Mouse (Mus musculus) thymus, adult 18-20 months (tissue): ENCODE results near the gene Zbtb3.

Experiments used
- DNase-seq, 2 experiments: peaks; one replicate each; pipeline ENCODE4 v3.0.0; 2022; ENCODE audit warnings: mixed read lengths in 2 of 2

The Zbtb3 gene

GRCm38 (mm10) chr19:8841012-8841411 is 38.7 kb downstream of the Zbtb3 start:
- DNase-seq, result no peak

- no peak for DNase-seq
Measured at GRCm38 (mm10) chr19:8842961-8843360, 40.6 kb downstream of the Zbtb3 start.

GRCm38 (mm10) chr19:8844371-8845129 is 42.2 kb downstream of the Zbtb3 start:
- peak; percentile 18 to 45 for DNase-seq

GRCm38 (mm10) chr19:8848356-8848755 is 46.0 kb downstream of the Zbtb3 start:
- DNase-seq, result no peak

- no peak for DNase-seq
Measured at GRCm38 (mm10) chr19:8850402-8850901, 48.1 kb downstream of the Zbtb3 start, which contains the start of gene Lrrn4cl. Gene Lrrn4cl, plus strand, starts transcription at chr19:8850768.

GRCm38 (mm10) chr19:8851639-8852038 is 49.3 kb downstream of the Zbtb3 start:
- no peak for DNase-seq

GRCm38 (mm10) chr19:8852236-8852928 is 50.0 kb downstream of the Zbtb3 start:
- no peak for DNase-seq

- no peak for DNase-seq
Measured at GRCm38 (mm10) chr19:8853117-8853516, 50.8 kb downstream of the Zbtb3 start.
